Mouse (Mus musculus): ENCODE results near the gene Gtf2ird2. TPM values are rescaled to one million over a fixed set of nuclear protein-coding genes. Genes with fewer than 3 reads are reported as not detected.
A peak's percentile ranks its signal among the peaks of the same experiment; 100 is the strongest.

Gene Gtf2ird2
- polyA plus RNA-seq, 1 experiment: 9.7 TPM

DNA sequence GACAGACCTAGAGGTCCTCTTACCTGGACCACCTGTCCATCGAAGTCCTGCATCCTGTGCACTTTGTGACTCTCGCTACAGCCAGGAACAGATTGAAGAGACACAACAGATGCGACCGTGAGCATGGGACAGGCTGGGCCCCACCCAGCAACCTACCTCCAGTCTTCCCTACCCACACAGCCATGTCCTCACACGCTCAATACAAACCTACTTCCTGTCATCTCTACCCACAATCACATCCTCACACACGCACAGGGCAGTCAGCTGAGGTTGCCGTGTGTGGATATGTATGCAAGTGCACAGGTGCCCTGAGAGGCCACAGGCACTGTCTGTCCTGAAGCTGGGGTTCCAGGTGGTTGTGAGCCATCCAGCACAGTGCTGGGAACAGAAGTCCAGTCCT, 17.2 kb upstream of the Gtf2ird2 start:
- 43% methylated on average over 7 of the region's 7 CpGs for WGBS
- H3K36me3 ChIP-seq (ENCODE audit: control insufficient read depth, insufficient read depth, low read length): peaks cover 5% of the 10 kb centered on the region
- H3K27ac ChIP-seq (ENCODE audit: control insufficient read depth, insufficient read depth, low read length): peak overlapping the region; percentile 6; the same call in 1 of the 2 replicates
- TF ChIP-seq POLR2A (IDR thresholded peaks at IDR 0.05; ENCODE audit: control insufficient read depth, extremely low read depth, insufficient read depth, low read length, poor library complexity) (no peak), CTCF (IDR thresholded peaks at IDR 0.05; ENCODE audit: borderline replicate concordance, control insufficient read depth, extremely low read depth, insufficient read depth, low read length, poor library complexity) (no peak)
- H3K4me1 ChIP-seq (replicated peaks; ENCODE audit: control insufficient read depth, insufficient read depth, low read length): peaks cover 8% of the 10 kb centered on the region
- H3K4me3 ChIP-seq (ENCODE audit: control insufficient read depth, insufficient read depth, low read length): no peak overlapping the region
- H3K27me3 ChIP-seq (ENCODE audit: control insufficient read depth, insufficient read depth, low read length): no peaks in the 10 kb centered on the region
- no peak for DNase-seq

DNA sequence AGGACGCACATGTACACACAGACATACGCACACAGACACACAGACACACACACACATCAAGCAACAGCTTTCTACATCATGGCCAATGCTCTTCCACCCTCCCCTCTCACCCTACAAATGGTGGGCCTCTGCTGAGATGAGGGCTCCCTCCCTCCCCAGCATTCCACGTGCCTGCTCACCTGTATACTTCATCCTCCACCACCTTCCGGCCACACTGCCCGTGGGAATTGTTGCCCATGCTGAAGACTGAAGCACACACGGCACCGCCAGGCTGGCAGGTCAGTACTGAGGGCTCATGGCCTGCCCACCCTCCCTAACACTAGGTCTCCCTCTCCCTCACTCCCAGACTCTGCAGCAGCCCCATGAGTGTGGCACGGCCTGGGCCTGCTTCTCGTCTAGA, 15.8 kb upstream of the Gtf2ird2 start:
- TF ChIP-seq POLR2A (IDR thresholded peaks at IDR 0.05; ENCODE audit: control insufficient read depth, extremely low read depth, insufficient read depth, low read length, poor library complexity): no peak
- no peak for TF ChIP-seq CTCF (IDR thresholded peaks at IDR 0.05; ENCODE audit: borderline replicate concordance, control insufficient read depth, extremely low read depth, insufficient read depth, low read length, poor library complexity)
- Histone ChIP-seq H3K4me3 (ENCODE audit: control insufficient read depth, insufficient read depth, low read length) (no peak overlapping the region), H3K36me3 (ENCODE audit: control insufficient read depth, insufficient read depth, low read length) (peaks cover 5% of the 10 kb centered on the region; the same call in 1 of the 2 replicates), H3K27ac (ENCODE audit: control insufficient read depth, insufficient read depth, low read length) (no peak overlapping the region), H3K4me1 (replicated peaks; ENCODE audit: control insufficient read depth, insufficient read depth, low read length) (peaks cover 8% of the 10 kb centered on the region), H3K27me3 (ENCODE audit: control insufficient read depth, insufficient read depth, low read length) (no peaks in the 10 kb centered on the region)
- WGBS: 97% methylated on average over 9 of the region's 9 CpGs
- DNase-seq: no peak

DNA sequence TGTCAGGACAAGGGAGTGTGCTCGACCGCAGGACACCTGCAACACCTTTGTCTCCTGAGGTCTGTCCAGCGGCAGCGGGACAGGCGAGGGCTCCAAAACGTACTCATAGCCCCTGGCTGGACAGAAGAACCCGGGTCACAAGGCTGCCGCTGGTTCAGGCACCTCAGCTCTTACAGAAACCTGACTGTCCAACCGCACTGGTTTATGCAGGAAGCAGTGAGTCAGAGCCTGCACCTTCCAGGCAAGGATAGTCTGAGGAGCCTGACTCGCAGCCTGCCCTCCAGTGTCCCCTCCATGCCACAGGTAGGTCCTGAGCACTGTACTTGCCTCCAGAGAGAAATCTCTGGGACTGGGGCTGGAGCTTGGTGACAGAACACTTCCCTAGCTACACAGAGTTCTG, 14.6 kb upstream of the Gtf2ird2 start:
- no peak for DNase-seq
- Histone ChIP-seq H3K27ac (ENCODE audit: control insufficient read depth, insufficient read depth, low read length) (no peak overlapping the region), H3K27me3 (ENCODE audit: control insufficient read depth, insufficient read depth, low read length) (no peaks in the 10 kb centered on the region), H3K36me3 (ENCODE audit: control insufficient read depth, insufficient read depth, low read length) (peaks cover 5% of the 10 kb centered on the region; the same call in 1 of the 2 replicates), H3K4me3 (ENCODE audit: control insufficient read depth, insufficient read depth, low read length) (no peak overlapping the region), H3K4me1 (replicated peaks; ENCODE audit: control insufficient read depth, insufficient read depth, low read length) (peaks cover 8% of the 10 kb centered on the region)
- 95% methylated on average over 10 of the region's 10 CpGs for WGBS
- TF ChIP-seq POLR2A (IDR thresholded peaks at IDR 0.05; ENCODE audit: control insufficient read depth, extremely low read depth, insufficient read depth, low read length, poor library complexity) (no peak), CTCF (IDR thresholded peaks at IDR 0.05; ENCODE audit: borderline replicate concordance, control insufficient read depth, extremely low read depth, insufficient read depth, low read length, poor library complexity) (no peak)

DNA sequence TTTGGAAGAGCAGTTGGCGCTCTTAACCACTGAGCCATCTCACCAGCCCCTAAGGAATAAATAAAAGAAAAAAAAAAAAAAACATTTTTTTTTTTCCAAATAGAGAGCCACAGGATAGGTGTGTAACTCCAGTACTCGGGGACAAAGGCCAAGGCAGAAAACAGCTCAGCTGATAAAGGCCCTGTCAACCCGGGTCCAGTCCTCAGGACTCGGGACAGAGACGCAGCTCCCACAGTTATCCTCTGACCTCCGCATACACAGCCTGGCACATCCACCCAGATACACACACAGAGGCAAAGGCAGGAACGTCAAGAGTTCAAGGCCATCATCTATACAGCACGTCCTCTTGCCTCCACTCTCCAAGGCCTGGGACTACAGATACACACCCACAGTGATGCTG, 13.7 kb upstream of the Gtf2ird2 start:
- H3K27me3 ChIP-seq (ENCODE audit: control insufficient read depth, insufficient read depth, low read length): no peaks in the 10 kb centered on the region
- H3K4me3 ChIP-seq (ENCODE audit: control insufficient read depth, insufficient read depth, low read length): no peak overlapping the region
- H3K27ac ChIP-seq (ENCODE audit: control insufficient read depth, insufficient read depth, low read length): no peak overlapping the region
- peaks cover 5% of the 10 kb centered on the region; the same call in 1 of the 2 replicates for H3K36me3 ChIP-seq (ENCODE audit: control insufficient read depth, insufficient read depth, low read length)
- no peak for DNase-seq
- peaks cover 8% of the 10 kb centered on the region for H3K4me1 ChIP-seq (replicated peaks; ENCODE audit: control insufficient read depth, insufficient read depth, low read length)
- WGBS: 99% methylated on average over 8 of the region's 8 CpGs
- TF ChIP-seq CTCF (IDR thresholded peaks at IDR 0.05; ENCODE audit: borderline replicate concordance, control insufficient read depth, extremely low read depth, insufficient read depth, low read length, poor library complexity): no peak
- TF ChIP-seq POLR2A (IDR thresholded peaks at IDR 0.05; ENCODE audit: control insufficient read depth, extremely low read depth, insufficient read depth, low read length, poor library complexity): no peak

DNA sequence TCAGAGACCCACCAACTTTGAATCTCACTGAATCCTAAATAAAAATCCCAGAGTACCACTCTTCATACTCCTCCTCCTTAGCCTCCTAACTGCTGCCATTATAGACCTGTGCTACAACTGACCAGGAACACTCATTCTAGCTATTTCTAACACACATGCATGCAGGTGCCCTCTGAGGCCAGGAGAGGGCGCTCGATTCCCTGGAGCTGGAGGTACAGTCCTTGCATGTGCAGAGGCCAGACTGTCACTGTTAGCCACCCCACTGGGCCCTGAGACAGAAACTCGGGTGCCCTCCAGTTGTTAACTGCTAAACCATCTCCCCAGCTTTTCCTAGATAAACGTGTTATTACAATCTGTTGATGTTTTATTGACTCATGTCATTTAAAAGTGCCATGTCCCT, 10.6 kb upstream of the Gtf2ird2 start:
- peak; percentile 39 for DNase-seq
- peak; percentile 73 for TF ChIP-seq CTCF (IDR thresholded peaks at IDR 0.05; ENCODE audit: borderline replicate concordance, control insufficient read depth, extremely low read depth, insufficient read depth, low read length, poor library complexity)
- TF ChIP-seq POLR2A (IDR thresholded peaks at IDR 0.05; ENCODE audit: control insufficient read depth, extremely low read depth, insufficient read depth, low read length, poor library complexity): no peak
- Histone ChIP-seq H3K27ac (ENCODE audit: control insufficient read depth, insufficient read depth, low read length) (no peak overlapping the region), H3K27me3 (ENCODE audit: control insufficient read depth, insufficient read depth, low read length) (no peaks in the 10 kb centered on the region), H3K36me3 (ENCODE audit: control insufficient read depth, insufficient read depth, low read length) (peaks cover 5% of the 10 kb centered on the region; the same call in 1 of the 2 replicates), H3K4me1 (replicated peaks; ENCODE audit: control insufficient read depth, insufficient read depth, low read length) (peaks cover 9% of the 10 kb centered on the region), H3K4me3 (ENCODE audit: control insufficient read depth, insufficient read depth, low read length) (no peak overlapping the region)
- 48% methylated on average over 4 of the region's 4 CpGs for WGBS

DNA sequence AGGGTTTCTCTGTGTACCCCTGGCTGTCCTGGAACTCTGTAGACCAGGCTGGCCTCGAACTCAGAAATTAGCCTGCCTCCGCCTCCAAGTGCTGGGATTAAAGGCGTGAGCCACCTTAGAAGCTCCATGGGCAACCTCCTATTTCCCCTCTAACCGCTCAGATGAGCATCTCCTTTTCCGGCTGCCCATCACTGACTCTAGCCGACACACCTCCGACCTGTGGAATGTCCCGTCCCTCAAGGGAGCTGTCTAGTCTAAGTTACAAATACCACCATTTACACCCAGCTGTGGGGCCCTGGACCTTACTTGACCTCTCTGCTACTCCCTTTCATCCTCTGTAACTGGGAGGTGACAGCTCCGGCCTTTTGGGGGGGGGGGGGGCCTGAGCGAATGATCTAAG, 8.1 kb upstream of the Gtf2ird2 start:
- 24% methylated on average over 10 of the region's 10 CpGs for WGBS
- peaks cover 9% of the 10 kb centered on the region for H3K4me1 ChIP-seq (replicated peaks; ENCODE audit: control insufficient read depth, insufficient read depth, low read length)
- TF ChIP-seq POLR2A (IDR thresholded peaks at IDR 0.05; ENCODE audit: control insufficient read depth, extremely low read depth, insufficient read depth, low read length, poor library complexity) (no peak), CTCF (IDR thresholded peaks at IDR 0.05; ENCODE audit: borderline replicate concordance, control insufficient read depth, extremely low read depth, insufficient read depth, low read length, poor library complexity) (no peak)
- H3K4me3 ChIP-seq (ENCODE audit: control insufficient read depth, insufficient read depth, low read length): peak overlapping the region; percentile 83
- H3K27me3 ChIP-seq (ENCODE audit: control insufficient read depth, insufficient read depth, low read length): no peaks in the 10 kb centered on the region
- peaks cover 5% of the 10 kb centered on the region; the same call in 1 of the 2 replicates for H3K36me3 ChIP-seq (ENCODE audit: control insufficient read depth, insufficient read depth, low read length)
- DNase-seq: no peak
- H3K27ac ChIP-seq (ENCODE audit: control insufficient read depth, insufficient read depth, low read length): no peak overlapping the region

Measured in thymus, adult 2 months (tissue).